Mouse (Mus musculus): ENCODE data around the gene Uts2.

Uts2 gene

DNA sequence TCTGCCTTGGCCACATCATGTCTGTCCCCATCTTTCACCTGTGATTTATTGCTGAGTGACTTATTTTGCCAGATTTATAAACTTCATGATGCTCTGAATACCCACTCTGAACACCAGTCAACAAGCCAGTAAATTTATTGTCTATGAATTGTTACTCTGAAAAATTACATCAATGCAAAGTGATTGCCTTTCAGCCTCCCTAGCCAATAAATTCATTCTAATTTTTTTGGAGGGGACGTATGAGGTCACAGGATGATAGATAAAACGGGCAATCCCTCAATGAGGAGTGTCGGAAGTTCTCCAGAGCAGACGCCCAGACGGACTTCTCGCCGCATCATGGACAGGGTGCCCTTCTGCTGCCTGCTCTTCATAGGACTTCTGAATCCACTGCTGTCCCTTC is at the start of gene Uts2:
Gene Uts2, plus strand, starts transcription at position 301 of the 400 bp plus-strand sequence.
- DNase-seq (ENCODE audit: extremely low spot score, low read depth, low spot score), result no peak

DNA sequence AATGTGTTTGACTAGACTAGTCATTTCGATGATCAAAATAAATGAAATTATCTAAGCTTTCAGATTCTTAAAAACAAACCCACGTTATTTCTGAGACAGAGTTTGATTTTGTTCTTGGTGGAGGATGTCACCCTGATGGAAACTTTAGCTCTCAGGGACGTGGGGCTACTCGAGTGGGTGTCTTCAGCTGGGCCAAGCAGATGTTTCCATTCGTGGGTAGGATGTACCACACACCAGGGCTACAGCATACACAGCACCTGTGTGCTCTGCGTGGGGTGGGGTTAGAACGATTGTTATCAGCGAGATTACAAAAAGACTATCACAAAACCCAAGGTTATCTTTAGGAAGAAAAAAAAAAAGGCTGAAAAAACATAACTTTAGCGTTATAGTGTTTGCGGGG is 45.9 kb upstream of the Uts2 start:
- no peak for DNase-seq (ENCODE audit: extremely low spot score, low read depth, low spot score)

DNA sequence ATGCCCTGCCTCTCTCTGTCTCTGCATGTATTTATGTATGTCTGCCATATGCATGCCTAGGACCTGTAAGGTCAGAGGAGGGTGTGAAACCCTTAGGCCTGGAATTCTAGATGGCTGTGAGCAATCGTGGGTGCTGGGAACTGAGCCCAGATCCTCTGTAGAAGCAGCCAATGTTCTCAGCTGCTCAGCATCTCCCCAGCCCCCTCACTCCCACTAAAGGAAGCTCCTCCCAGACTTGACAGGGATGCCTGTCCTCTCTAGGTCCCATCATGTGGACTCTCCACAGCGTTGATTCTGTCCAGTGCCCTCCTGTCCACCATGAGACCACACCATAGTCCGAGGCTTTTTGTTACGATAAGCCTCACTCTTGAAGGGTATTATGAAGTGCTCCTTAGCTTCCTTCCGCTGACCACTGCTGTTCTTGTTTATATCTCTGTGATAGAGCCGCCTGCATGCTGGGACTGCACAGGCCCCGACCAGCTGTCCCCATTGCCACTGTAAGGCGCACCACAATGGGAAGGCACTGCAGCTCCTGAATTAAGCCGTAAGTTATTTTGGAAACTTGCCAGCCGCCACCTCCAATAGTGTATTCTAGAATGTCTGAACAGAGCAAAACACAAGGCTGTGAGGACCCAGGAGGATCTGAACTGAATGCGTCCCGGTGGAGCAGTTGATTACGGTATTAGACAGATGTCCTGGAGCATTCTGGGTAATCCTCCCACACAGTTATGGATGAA is 40.4 kb upstream of the Uts2 start:
- no peak for DNase-seq (ENCODE audit: extremely low spot score, low read depth, low spot score)

DNA sequence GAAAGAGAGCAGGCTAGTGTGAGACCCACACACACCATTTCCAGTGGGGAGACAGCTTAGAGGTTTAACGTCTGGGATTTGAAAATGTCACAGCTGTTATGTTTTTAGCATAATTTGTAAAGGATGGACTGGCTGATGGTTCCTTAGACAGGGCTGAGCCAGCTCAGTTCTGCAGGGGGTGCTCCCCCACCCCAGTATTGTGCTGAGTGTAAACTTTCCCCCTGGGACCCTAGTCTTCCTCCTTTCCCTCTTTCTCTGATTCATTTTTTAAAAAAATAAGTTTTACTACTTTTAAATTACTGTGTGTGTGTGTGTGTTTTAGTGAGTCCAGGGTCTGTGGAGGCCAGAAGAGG is 39.8 kb upstream of the Uts2 start:
- no peak for DNase-seq (ENCODE audit: extremely low spot score, low read depth, low spot score)

DNA sequence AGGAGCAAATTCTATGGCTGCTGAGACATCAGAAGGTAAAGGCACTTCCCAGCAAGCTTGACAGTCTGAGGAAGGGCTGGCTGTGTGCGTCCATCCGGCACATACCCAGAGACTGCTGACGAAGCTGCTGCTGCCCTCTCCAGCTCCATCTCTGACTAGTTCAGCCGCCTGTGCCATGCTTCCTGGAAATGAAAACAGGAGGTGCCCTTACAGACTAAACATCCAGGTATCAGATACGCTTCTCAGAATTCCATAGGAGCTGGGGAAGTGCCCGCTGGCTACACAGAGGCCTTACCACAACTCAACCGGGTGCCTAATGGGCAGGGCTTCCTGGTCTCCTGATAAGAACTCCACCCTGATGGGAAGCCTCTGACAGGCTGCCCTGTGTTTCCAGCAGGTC is 38.4 kb upstream of the Uts2 start:
- no peak for DNase-seq (ENCODE audit: extremely low spot score, low read depth, low spot score)

DNA sequence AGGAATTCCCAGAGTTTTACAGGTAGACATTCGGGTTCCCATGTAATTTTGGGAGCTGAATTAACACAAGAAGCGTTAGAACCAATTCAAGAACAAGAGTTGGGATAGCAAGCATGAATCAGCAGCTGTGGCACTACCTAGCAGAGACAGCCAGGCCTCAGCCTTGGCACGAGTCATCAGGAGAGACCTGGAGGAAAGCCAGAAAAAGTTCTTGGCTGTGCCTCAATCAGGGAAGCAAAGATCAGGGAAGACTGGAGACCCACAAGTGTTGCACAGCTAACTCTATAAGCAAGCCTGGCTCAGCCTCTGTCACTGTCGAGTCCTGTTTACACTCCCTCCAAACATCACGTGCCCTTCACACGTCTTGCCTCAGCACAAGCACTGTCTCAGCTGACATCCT is 34.7 kb upstream of the Uts2 start:
- no peak for DNase-seq (ENCODE audit: extremely low spot score, low read depth, low spot score)

DNA sequence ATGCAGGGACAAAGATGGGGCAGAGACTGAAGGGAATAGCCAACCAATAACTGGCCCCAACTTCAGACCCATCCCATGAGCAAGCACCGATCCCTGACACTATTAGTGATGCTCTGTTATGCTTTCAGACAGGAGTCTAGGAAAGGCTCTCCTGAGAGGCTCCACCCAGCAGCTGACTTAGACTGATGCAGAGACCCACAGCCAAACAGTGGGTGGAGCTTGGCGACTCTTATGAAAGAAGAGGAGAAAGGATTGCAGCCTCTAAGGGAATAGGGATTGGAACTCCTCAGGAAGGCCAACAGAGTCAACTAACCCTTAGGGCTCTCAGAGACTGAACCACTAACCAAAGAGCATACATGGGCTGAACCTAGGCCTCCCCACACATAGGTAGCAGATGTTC is 33.2 kb upstream of the Uts2 start:
- no peak for DNase-seq (ENCODE audit: extremely low spot score, low read depth, low spot score)

DNA sequence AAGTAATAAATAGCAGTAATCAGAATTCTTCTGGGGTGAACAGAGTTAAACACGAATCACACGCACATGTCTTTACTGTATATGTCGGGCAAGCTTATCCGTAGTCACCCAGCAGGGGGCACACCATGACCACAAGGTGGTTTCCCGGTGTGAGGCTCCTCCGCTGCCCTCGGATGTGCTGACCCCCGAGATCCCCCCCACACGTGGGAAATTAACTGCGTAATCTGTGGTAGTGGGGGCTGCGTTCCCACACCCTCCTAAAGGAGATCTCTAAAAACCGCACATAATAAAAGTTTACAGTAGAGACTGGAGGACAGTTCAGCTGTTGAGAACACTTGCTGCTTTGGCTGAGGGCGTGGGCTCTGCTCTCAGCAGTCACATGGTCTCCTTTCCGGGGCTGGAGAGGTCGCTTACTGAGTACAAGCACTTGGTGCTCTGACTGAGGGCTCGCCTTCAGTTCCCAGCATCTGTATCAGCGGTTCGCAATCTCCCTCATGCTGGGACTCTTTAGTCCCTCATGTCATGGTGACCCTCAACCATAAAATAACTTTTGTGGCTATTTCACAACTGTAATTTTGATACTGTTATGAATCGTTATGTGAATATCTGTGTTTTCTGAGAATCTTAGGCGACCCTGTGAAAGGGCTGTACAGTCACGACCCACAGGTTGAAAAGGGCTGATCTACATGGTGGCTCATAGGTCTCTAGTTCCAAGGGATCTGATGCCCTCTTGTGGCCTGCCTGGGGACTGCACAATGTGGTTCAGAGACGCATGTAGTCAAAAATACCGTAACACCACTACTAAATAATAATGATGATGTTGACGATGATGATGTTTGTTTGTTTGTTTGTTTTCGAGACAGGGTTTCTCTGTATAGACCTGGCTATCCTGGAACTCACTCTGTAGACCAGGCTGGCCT is 32.0 kb upstream of the Uts2 start:
- peak; percentile 79 for DNase-seq (ENCODE audit: extremely low spot score, low read depth, low spot score)

DNA sequence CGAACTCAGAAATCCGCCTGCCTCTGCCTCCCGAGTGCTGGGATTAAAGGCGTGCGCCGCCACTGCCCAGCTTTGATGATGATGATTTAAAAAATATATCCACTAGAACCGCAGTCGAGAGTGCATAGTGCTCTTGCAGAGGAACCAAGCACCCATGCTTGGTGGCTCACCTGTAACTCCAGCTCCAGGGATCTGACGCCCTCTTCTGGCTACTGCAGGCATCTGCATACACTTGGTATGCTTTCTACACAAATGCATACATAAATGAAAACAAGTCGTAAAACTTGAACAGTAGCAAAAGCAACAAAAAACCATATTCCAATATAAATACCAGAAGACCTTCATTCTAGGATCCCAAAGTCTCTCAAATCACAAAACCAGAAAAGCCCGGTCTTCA is 31.3 kb upstream of the Uts2 start:
- no peak for DNase-seq (ENCODE audit: extremely low spot score, low read depth, low spot score)

DNA sequence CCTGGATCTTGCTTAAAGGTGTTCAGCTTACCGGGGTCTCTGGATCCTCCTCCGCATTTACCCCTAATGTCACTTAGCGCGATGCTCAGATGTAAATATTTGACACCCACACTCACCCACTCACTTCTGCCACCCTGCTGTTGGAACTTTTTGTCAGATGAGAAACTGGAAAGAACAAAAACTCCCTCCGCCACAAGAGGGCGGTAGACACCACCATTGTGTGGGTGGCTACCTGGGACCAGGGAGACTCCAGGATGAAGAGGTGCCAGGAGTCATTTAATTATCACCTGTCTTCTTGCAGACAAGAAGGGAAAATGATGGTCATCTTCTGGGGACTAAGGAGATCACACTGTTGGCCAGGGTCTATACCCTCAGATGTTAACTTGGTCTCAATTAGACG is 30.3 kb upstream of the Uts2 start:
- DNase-seq (ENCODE audit: extremely low spot score, low read depth, low spot score), result no peak

DNA sequence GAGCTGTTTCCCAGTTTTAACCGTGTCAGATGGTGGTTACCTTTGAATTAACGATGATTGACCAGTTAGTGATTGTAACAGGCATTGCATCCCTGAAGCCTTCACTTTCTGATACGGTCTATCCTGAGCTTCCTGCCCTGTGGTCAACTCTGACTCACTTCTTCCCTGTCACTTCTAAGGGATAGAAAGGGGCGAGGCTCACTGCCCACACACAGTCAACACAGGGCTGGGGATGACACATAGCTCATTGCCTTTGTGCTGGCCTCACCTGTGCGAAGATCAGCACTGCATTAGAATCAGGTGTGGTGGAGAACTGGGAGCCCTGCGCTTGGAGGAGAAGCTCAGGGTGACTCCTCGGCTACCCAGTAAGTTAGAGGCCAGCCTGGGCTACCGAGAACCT is 27.9 kb upstream of the Uts2 start:
- no peak for DNase-seq (ENCODE audit: extremely low spot score, low read depth, low spot score)

DNA sequence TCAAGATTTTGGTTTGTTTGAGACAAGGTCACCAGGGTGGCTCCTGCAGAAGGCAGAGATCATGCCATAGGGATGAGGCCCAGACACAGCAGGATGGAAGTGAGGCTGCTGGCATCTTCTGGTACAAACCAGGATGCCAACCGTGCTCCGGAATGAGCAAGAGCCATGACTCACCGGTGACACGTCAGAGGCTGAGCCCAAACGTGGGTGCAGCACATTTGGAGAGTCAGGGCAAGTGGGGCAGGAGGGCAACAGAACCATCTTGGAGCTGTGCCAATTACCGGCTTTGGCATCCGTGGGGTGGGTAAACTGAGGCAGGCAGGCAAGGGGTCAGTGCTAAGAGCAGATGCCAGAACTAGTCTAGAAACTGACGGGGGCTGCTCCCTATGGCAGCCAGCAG is 23.6 kb upstream of the Uts2 start:
- no peak for DNase-seq (ENCODE audit: extremely low spot score, low read depth, low spot score)

DNA sequence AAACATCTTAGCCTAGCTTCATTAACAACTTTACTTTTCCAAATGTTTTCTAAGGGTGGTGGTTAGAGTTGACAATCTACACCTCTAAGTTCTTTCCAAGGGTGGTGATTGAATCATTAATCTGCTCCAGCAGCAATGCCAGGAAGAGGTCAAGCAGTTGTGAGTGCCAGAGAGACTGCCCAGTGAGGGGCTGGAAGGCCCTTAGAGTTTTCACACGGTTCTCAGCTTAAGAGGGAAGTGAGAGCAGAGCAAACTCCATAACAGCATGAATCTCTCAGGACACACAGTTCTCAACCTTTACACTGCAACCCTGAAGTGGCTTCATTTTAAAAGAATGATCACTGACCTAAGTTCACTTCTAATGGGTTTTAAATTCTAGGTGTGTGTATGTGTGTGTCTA is 21.8 kb upstream of the Uts2 start:
- DNase-seq (ENCODE audit: extremely low spot score, low read depth, low spot score), result no peak

DNA sequence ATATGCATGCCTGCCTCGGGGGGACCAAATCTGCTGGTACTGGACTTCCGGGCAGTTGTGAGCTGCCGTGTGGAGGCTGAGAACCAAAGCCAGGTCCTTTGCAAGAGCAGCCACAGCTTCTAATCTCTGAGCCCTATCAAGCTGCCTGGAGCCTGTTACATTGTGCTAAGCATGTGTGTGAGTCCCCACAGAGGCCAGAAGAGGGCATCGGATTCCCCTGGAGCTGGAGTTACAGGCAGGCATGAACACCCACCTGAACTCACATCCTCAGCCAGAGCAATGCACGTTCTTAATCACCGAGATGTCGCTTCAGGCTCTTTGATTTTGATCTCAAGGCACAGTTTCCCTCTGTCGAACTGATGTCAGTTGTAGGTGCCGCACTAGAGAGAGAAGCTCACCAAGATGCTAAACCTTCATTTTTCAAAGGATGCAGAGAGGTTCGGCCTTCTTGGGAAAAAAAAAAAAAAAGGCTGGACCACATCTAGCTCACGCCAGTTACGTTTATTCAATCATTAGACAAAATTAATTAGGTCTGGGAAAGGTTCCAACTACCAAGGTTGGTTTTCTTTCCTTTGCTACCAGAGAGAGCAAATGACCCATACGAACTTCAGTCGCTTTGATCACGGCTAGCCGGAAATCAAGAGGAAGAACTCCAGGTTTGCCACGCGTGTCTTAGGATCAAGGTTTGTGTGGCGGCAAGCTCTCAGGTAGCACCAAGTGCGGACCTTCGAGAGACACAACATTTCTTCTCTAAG is 18.6 kb upstream of the Uts2 start:
- DNase-seq (ENCODE audit: extremely low spot score, low read depth, low spot score), result no peak

DNA sequence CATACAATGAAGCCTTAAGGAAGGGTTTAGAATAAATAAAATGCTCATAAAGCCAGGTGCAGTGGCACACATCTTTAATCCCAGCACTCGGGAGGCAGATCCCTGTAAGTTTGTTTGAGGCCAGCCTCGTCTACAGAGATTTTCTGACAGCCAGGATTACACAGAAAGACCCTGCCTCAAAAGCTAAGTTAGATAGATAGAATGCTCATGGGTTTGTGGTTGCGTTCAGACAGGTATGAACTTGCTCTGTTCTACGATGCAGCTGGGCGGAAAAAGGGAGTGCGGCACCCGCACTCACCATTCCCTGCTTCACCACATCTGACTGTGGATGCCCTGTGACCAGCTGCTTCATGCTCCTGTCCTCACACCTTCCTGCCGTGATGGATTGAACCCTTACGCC is 17.4 kb upstream of the Uts2 start:
- no peak for DNase-seq (ENCODE audit: extremely low spot score, low read depth, low spot score)

DNA sequence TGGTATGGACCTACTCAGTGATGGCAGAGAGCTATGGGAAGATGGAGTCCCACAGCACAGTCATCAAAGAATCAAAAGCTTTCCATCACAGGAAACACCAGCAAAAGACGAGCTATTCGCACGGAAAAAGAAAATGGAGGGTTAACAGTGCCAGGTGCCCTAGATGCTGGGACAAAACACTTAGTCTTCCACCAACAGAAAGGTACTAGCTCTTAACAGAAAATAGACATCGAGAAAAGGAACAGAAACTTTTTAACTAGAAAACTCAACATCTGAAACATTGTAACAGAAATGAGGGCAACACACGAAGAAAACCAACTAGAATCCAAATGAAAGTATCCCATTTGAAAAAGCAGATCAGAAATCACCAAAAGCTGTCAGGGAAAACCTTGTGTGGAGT is 16.7 kb upstream of the Uts2 start:
- no peak for DNase-seq (ENCODE audit: extremely low spot score, low read depth, low spot score)

DNA sequence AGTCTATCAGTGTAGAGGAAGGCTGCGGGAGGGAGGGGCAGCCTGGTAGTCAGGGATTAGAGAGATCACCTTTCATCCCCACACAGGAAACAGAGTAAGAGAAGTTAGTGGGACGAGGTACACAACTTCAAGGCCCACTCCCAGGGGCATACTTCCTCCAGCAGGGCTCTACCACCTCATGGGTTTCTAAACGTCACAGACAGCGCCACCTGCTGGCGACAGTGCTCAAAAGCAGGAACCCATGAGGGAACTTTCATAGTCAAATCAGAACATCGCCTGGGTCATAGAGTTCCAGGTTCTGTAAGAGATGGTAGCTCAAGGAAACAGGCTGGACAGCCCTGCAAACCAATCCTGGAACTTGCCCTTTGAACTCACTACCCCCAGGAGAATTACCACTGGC is 6.7 kb upstream of the Uts2 start:
- no peak for DNase-seq (ENCODE audit: extremely low spot score, low read depth, low spot score)

DNA sequence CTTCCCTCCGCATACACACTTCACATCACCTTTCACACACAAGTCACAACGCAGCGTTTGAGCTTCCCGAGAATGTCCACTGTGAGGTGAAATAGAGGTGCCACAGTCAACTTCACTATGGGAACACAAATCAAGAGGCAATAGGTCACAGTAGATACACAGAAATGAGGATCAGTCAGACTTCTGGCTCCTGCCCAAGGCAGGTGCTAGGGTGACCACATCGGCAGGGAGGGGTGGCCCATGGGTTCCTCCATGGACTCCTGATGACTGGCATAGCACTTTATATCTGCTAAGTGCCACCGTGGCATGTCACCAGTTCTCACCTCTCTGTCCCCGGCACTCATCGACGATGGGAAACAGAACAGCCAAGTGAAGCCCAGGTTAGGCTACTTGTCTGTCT is 1.7 kb downstream of the Uts2 start:
- no peak for DNase-seq (ENCODE audit: extremely low spot score, low read depth, low spot score)

DNA sequence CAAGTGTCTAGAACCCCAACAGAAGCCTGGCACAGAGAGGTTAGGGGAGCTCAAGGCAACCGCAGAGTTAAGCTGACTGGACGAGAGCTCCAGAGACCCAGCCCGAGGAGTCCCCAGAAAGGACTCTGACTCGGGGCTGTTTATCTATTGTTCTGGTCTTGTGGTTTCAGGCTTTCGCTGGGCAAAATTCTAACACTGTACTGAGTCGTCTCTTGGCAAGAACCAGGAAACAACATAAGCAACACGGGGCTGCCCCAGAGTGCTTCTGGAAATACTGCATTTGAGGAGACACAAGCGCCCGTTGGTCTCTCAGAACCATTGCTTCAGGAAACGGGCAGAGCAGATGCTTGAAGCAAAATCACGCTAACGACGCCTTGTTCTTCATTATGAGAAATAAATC is 4.5 kb downstream of the Uts2 start:
- DNase-seq (ENCODE audit: extremely low spot score, low read depth, low spot score), result no peak

DNA sequence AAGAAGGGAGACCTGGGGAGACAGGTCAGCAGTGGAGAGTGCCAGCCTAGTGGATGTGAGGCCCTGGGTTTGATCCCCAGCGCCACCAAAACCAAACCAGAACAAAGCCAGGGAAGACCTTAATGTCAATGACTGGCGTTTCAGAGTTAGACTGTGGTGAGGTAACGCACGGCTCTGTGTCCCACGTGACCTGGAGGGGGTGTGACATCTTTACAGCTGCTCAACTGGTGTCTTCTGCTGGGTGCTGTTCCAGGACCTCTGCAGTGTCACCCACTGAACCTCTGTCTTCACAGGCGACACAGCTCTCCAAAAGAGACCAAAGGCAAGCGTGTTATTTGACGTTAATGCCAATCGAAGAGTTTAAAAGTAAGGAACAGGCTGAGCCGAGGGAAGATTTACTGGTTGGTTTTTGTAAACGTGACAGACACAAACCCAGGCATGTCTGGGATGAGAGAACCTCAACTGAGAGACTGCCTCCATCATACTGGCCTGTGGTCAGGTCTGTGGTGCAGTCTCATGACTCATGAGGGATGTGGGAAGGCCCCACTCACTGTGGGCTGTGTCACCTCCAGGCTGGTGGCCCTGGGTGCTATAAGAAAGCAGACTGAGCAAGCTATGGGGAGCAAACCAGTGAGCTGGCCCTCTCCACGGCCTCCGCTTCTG is 8.9 kb downstream of the Uts2 start:
- no peak for DNase-seq (ENCODE audit: extremely low spot score, low read depth, low spot score)

DNA sequence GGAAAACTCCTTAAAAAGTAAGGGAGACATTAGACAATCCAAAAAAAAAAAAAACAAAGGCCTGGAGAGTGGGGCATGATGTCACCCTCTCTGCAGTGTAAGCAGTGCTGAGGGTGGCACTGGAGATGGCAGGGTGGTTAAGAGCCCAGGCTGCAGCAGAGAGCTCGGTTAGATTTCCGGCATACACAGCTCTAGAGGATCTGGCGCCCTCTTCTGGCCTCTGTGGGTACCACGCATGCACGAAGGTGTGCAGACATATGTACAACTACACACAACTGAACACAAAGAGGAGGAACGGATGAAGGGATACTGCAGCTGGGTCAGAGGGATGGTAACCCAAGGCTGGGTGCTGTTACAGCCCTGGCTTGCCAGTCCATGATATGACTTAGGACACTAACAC is 10.0 kb downstream of the Uts2 start:
- no peak for DNase-seq (ENCODE audit: extremely low spot score, low read depth, low spot score)

Measured in hindlimb bud, embryonic 11.5 days (tissue).